Mouse (Mus musculus) MEL (cell line): ENCODE results near the gene Prr5l. TPM values are rescaled to one million over a fixed set of nuclear protein-coding genes. Genes with fewer than 3 reads are reported as not detected.

Experiments used
- DNase-seq: peaks from one replicate; pipeline ENCODE4 v3.0.0; 2011; ENCODE audit warnings: low read depth, low spot score
- H3K27ac ChIP-seq: 2 replicates; pipeline ENCODE4 v1.5.1; 2012; ENCODE audit warnings: low read depth, mild to moderate bottlenecking, control low read depth, low read length, moderate library complexity; ENCODE audit not compliant: control insufficient read depth
- H3K27me3 ChIP-seq, 2 experiments: fragments of 150-350 bp in 1 of 2; sonication (generic) in 1 of 2; 2 replicates each; pipeline ENCODE4 v1.6.1; 2012; ENCODE audit warnings: low read length in 2 of 2, mild to moderate bottlenecking in 2 of 2, improper control_type of control experiment in 1 of 2, moderate library complexity in 1 of 2; ENCODE audit not compliant: insufficient read depth in 2 of 2, control insufficient read depth in 1 of 2
- H3K36me3 ChIP-seq, 2 experiments: 2 replicates each; pipeline ENCODE4 v1.6.1; 2012 to 2014; ENCODE audit warnings: low read length in 2 of 2, improper control_type of control experiment in 1 of 2, inconsistent platforms in 1 of 2, mild to moderate bottlenecking in 1 of 2; ENCODE audit not compliant: insufficient read depth in 2 of 2, control insufficient read depth in 1 of 2
- H3K4me1 ChIP-seq, 2 experiments: fragments of 150-350 bp in 1 of 2; sonication (generic) in 1 of 2; 2 replicates each; pipeline ENCODE4 v1.6.1; 2012; ENCODE audit warnings: low read length in 2 of 2, improper control_type of control experiment in 1 of 2, mild to moderate bottlenecking in 1 of 2; ENCODE audit not compliant: insufficient read depth in 2 of 2, control insufficient read depth in 1 of 2
- H3K4me3 ChIP-seq, 2 experiments: fragments of 150-350 bp in 1 of 2; sonication (generic) in 1 of 2; 2 replicates each; pipeline ENCODE4 v1.5.1; 2012; ENCODE audit warnings: low read depth in 2 of 2, low read length in 2 of 2, mild to moderate bottlenecking in 2 of 2, moderate library complexity in 2 of 2, control low read depth in 1 of 2, improper control_type of control experiment in 1 of 2; ENCODE audit not compliant: control insufficient read depth in 1 of 2, insufficient read depth in 1 of 2
- H3K79me2 ChIP-seq: 2 replicates; pipeline ENCODE4 v1.6.1; 2012; ENCODE audit warnings: mild to moderate bottlenecking, low read length, moderate library complexity; ENCODE audit not compliant: control insufficient read depth, poor library complexity, insufficient read depth
- H3K9ac ChIP-seq: 2 replicates; pipeline ENCODE4 v1.6.1; 2012; ENCODE audit warnings: low read depth, mild to moderate bottlenecking, control low read depth, low read length, moderate library complexity; ENCODE audit not compliant: control insufficient read depth, poor library complexity, severe bottlenecking
- H3K9me3 ChIP-seq: fragments of 150-350 bp; sonication (generic); replicated peaks from 2 replicates; pipeline ENCODE4 v1.6.1; 2012; ENCODE audit warnings: mild to moderate bottlenecking, low read length, improper control_type of control experiment, moderate library complexity; ENCODE audit not compliant: insufficient read depth
- CHD1 ChIP-seq: IDR thresholded peaks from 2 replicates; pipeline ENCODE4 v1.6.1; 2012; ENCODE audit warnings: low read depth, mild to moderate bottlenecking, inconsistent platforms, low read length, improper control_type of control experiment
- CHD2 ChIP-seq: IDR thresholded peaks from 2 replicates; pipeline ENCODE4 v1.6.1; 2011; ENCODE audit warnings: low read length, improper control_type of control experiment
- CTCF ChIP-seq, 3 experiments: IDR thresholded peaks in 2 of 3; conservative IDR thresholded peaks in 1 of 3; 2 replicates each; pipeline ENCODE4 v1.5.1; 2011 to 2012; ENCODE audit warnings: low read length in 3 of 3, low read depth in 2 of 3, mild to moderate bottlenecking in 2 of 3, improper control_type of control experiment in 1 of 3, inconsistent platforms in 1 of 3, mixed read lengths in 1 of 3, moderate library complexity in 1 of 3; ENCODE audit not compliant: control insufficient read depth in 1 of 3, insufficient read depth in 1 of 3, poor library complexity in 1 of 3, severe bottlenecking in 1 of 3
- E2F4 ChIP-seq: IDR thresholded peaks from 2 replicates; pipeline ENCODE4 v1.6.1; 2011; ENCODE audit warnings: low read depth, low read length, improper control_type of control experiment, borderline replicate concordance
- ELF1 ChIP-seq: IDR thresholded peaks from 2 replicates; pipeline ENCODE4 v1.6.1; 2014; ENCODE audit warnings: low read depth, mild to moderate bottlenecking, inconsistent platforms, low read length, improper control_type of control experiment, moderate library complexity
- ETS1 ChIP-seq: IDR thresholded peaks from 2 replicates; pipeline ENCODE4 v1.6.1; 2012; ENCODE audit warnings: low read depth, mild to moderate bottlenecking, inconsistent platforms, low read length, improper control_type of control experiment, moderate library complexity
- GABPA ChIP-seq: IDR thresholded peaks from 2 replicates; pipeline ENCODE4 v1.6.1; 2012; ENCODE audit warnings: low read depth, mild to moderate bottlenecking, inconsistent platforms, low read length, improper control_type of control experiment, moderate library complexity
- GATA1 ChIP-seq: IDR thresholded peaks from 2 replicates; pipeline ENCODE4 v1.6.1; 2011; ENCODE audit warnings: low read depth, low read length, improper control_type of control experiment
- HCFC1 ChIP-seq: IDR thresholded peaks from 2 replicates; pipeline ENCODE4 v1.6.1; 2012; ENCODE audit warnings: low read depth, mild to moderate bottlenecking, inconsistent platforms, low read length, improper control_type of control experiment, moderate library complexity
- JUND ChIP-seq: IDR thresholded peaks from 2 replicates; pipeline ENCODE4 v1.6.1; 2011; ENCODE audit warnings: low read depth, mild to moderate bottlenecking, improper control_type of control experiment, low read length
- KAT2A ChIP-seq: conservative IDR thresholded peaks from 2 replicates; pipeline ENCODE4 v1.6.1; 2012; ENCODE audit warnings: low read depth, low read length, improper control_type of control experiment, inconsistent platforms
- MAFK ChIP-seq: IDR thresholded peaks from 2 replicates; pipeline ENCODE4 v1.6.1; 2011; ENCODE audit warnings: low read depth, mild to moderate bottlenecking, low read length, improper control_type of control experiment, borderline replicate concordance
- MAX ChIP-seq: IDR thresholded peaks from 2 replicates; pipeline ENCODE4 v1.6.1; 2011; ENCODE audit warnings: low read length, improper control_type of control experiment
- MAZ ChIP-seq: IDR thresholded peaks from 2 replicates; pipeline ENCODE4 v1.6.1; 2012; ENCODE audit warnings: low read depth, mild to moderate bottlenecking, inconsistent platforms, low read length, improper control_type of control experiment
- MXI1 ChIP-seq: IDR thresholded peaks from 2 replicates; pipeline ENCODE4 v1.6.1; 2011; ENCODE audit warnings: mild to moderate bottlenecking, low read depth, low read length, improper control_type of control experiment
- MYB ChIP-seq: IDR thresholded peaks from 2 replicates; pipeline ENCODE4 v1.6.1; 2011; ENCODE audit warnings: mild to moderate bottlenecking, low read depth, low read length, improper control_type of control experiment
- MYC ChIP-seq: IDR thresholded peaks from 2 replicates; pipeline ENCODE4 v1.6.1; 2011; ENCODE audit warnings: low read depth, mild to moderate bottlenecking, low read length, improper control_type of control experiment, moderate library complexity
- NELFE ChIP-seq: IDR thresholded peaks from 2 replicates; pipeline ENCODE4 v1.6.1; 2011; ENCODE audit warnings: low read depth, low read length, improper control_type of control experiment
- NRF1 ChIP-seq: IDR thresholded peaks from 2 replicates; pipeline ENCODE4 v1.6.1; 2014; ENCODE audit warnings: low read depth, mild to moderate bottlenecking, inconsistent platforms, low read length, improper control_type of control experiment, moderate library complexity; ENCODE audit not compliant: poor library complexity, insufficient read depth, severe bottlenecking
- POLR2A ChIP-seq, 2 experiments: IDR thresholded peaks; 2 replicates each; pipeline ENCODE4 v1.6.1; 2011 to 2012; ENCODE audit warnings: low read length in 2 of 2, mild to moderate bottlenecking in 2 of 2, control low read depth in 1 of 2, improper control_type of control experiment in 1 of 2, low read depth in 1 of 2, moderate library complexity in 1 of 2; ENCODE audit not compliant: control insufficient read depth in 1 of 2, insufficient read depth in 1 of 2, poor library complexity in 1 of 2
- POLR2AphosphoS5 ChIP-seq: IDR thresholded peaks from 2 replicates; pipeline ENCODE4 v1.6.1; 2012; ENCODE audit warnings: low read depth, borderline replicate concordance, mild to moderate bottlenecking, inconsistent platforms, low read length, moderate library complexity, mixed read lengths
- RAD21 ChIP-seq: IDR thresholded peaks from 2 replicates; pipeline ENCODE4 v1.6.1; 2011; ENCODE audit warnings: mild to moderate bottlenecking, low read depth, low read length, improper control_type of control experiment
- RCOR1 ChIP-seq: IDR thresholded peaks from 2 replicates; pipeline ENCODE4 v1.6.1; 2012; ENCODE audit warnings: low read depth, mild to moderate bottlenecking, inconsistent platforms, low read length, improper control_type of control experiment
- SIN3A ChIP-seq: IDR thresholded peaks from 2 replicates; pipeline ENCODE4 v1.6.1; 2012; ENCODE audit warnings: low read length, improper control_type of control experiment, inconsistent platforms
- SMC3 ChIP-seq: IDR thresholded peaks from 2 replicates; pipeline ENCODE4 v1.6.1; 2011; ENCODE audit warnings: low read depth, low read length, improper control_type of control experiment
- TAL1 ChIP-seq: IDR thresholded peaks from 2 replicates; pipeline ENCODE4 v1.6.1; 2012; ENCODE audit warnings: mild to moderate bottlenecking, inconsistent platforms, low read length, moderate library complexity, mixed read lengths
- TBP ChIP-seq: IDR thresholded peaks from 2 replicates; pipeline ENCODE4 v1.8.0; 2011; ENCODE audit warnings: low read depth, low read length, improper control_type of control experiment
- TCF12 ChIP-seq: IDR thresholded peaks from 2 replicates; pipeline ENCODE4 v1.6.1; 2014; ENCODE audit warnings: low read depth, mild to moderate bottlenecking, inconsistent platforms, low read length, improper control_type of control experiment, moderate library complexity
- UBTF ChIP-seq: IDR thresholded peaks from 2 replicates; pipeline ENCODE4 v1.6.1; 2012; ENCODE audit warnings: low read depth, mild to moderate bottlenecking, inconsistent platforms, low read length, improper control_type of control experiment, moderate library complexity, borderline replicate concordance; ENCODE audit not compliant: insufficient read depth
- USF1 ChIP-seq: IDR thresholded peaks from 2 replicates; pipeline ENCODE4 v1.6.1; 2014; ENCODE audit warnings: low read depth, mild to moderate bottlenecking, inconsistent platforms, low read length, improper control_type of control experiment, moderate library complexity
- USF2 ChIP-seq, 2 experiments: IDR thresholded peaks; 2 replicates each; pipeline ENCODE4 v1.6.1; 2011 to 2012; ENCODE audit warnings: improper control_type of control experiment in 2 of 2, low read length in 2 of 2, borderline replicate concordance in 1 of 2, inconsistent platforms in 1 of 2, low read depth in 1 of 2, mild to moderate bottlenecking in 1 of 2; ENCODE audit not compliant: insufficient read depth in 1 of 2
- ZC3H11A ChIP-seq: IDR thresholded peaks from 2 replicates; pipeline ENCODE4 v1.6.1; 2012; ENCODE audit warnings: low read depth, mild to moderate bottlenecking, inconsistent platforms, low read length, improper control_type of control experiment
- ZKSCAN1 ChIP-seq: IDR thresholded peaks from 2 replicates; pipeline ENCODE4 v1.6.1; 2012; ENCODE audit warnings: low read depth, mild to moderate bottlenecking, inconsistent platforms, low read length, improper control_type of control experiment, moderate library complexity
- ZMIZ1 ChIP-seq: IDR thresholded peaks from 2 replicates; pipeline ENCODE4 v1.6.1; 2012; ENCODE audit warnings: low read depth, mild to moderate bottlenecking, inconsistent platforms, low read length, improper control_type of control experiment, moderate library complexity
- polyA plus RNA-seq, 2 experiments: library from polyadenylated mRNA; stranded (reverse) in 1 of 2; unstranded in 1 of 2; fragments of >175 nt in 1 of 2; fragments of >200 nt in 1 of 2; gene quantifications; 2 replicates each; pipeline versions ENCODE4 v1.2.1 to v1.2.4; 2012; ENCODE audit warnings: low replicate concordance in 2 of 2, low read depth in 1 of 2; ENCODE audit not compliant: insufficient read length in 2 of 2, insufficient read depth in 1 of 2, missing spikeins in 1 of 2
- total RNA-seq: library from RNA; depleted of rRNA; stranded (reverse); fragments of 300-350 nt; gene quantifications from 2 replicates; pipeline ENCODE4 v1.2.3, GENCODE M21; 2012

Prr5l gene
- total and polyA plus RNA-seq, 3 experiments: 0.04 TPM; not detected in 2

- H3K79me2 ChIP-seq: peaks cover 20% of the 10 kb centered on the region
- peak; percentile 92 for DNase-seq
- peaks cover 0 to 4% of the 10 kb centered on the region in 2 experiments; a peak in 2 of 4 replicates for H3K27me3 ChIP-seq
- TF ChIP-seq JUND (no peak), NELFE (peak; percentile 78), NRF1 (no peak), MYB (no peak), ETS1 (no peak), GABPA (peak; percentile 65; the same call in 1 of the 2 replicates), POLR2AphosphoS5 (no peak), ZKSCAN1 (no peak), UBTF (no peak), KAT2A (no peak; the same call in 1 of the 2 replicates), MXI1 (peak; percentile 47; the same call in 1 of the 2 replicates), USF1 (no peak), HCFC1 (peak; percentile 87), ZMIZ1 (no peak), CTCF (IDR thresholded peaks at IDR 0.05 in 2 of 3, conservative IDR thresholded peaks at IDR 0.05 in 1 of 3; ENCODE audit: control insufficient read depth in 1 of 3, insufficient read depth in 1 of 3, low read depth in 2 of 3, low read length in 3 of 3, poor library complexity in 1 of 3, severe bottlenecking in 1 of 3) (peak in 2 of 3 experiments; percentile 85 to 96; a peak in 5 of 6 replicates), MYC (no peak), MAFK (no peak), MAX (no peak), TAL1 (no peak), MAZ (peak; percentile 77; the same call in 1 of the 2 replicates), POLR2A (IDR thresholded peaks at IDR 0.05; ENCODE audit: control insufficient read depth in 1 of 2, insufficient read depth in 1 of 2, low read depth in 1 of 2, low read length in 2 of 2, poor library complexity in 1 of 2) (peak; percentile 82 to 95), SIN3A (peak; percentile 78), ZC3H11A (no peak), TBP (peak; percentile 54; the same call in 1 of the 2 replicates), E2F4 (no peak), SMC3 (no peak), TCF12 (peak; percentile 49), RAD21 (no peak), CHD1 (no peak), CHD2 (no peak), USF2 (IDR thresholded peaks at IDR 0.05; ENCODE audit: borderline replicate concordance in 1 of 2, insufficient read depth in 1 of 2, low read depth in 1 of 2, low read length in 2 of 2) (no peak), ELF1 (peak; percentile 96), RCOR1 (no peak), GATA1 (no peak)
- peak within 1 kb of the TSS; percentile 81 to 91 for H3K4me3 ChIP-seq
- H3K27ac ChIP-seq: no peak within 1 kb of the TSS
- H3K9me3 ChIP-seq: no peaks in the 10 kb centered on the region
- H3K4me1 ChIP-seq: peaks cover 0 to 3% of the 10 kb centered on the region in 2 experiments; a peak in 2 of 4 replicates
- H3K36me3 ChIP-seq: peaks cover 0 to 5% of the 10 kb centered on the region in 2 experiments; a peak in 2 of 4 replicates
- H3K9ac ChIP-seq: peak within 1 kb of the TSS; percentile 93
Observed at GRCm38 (mm10) chr2:101678236-101679021, 204.4 kb downstream of the Prr5l start, which contains the start of gene Traf6. Gene Traf6 (plus strand): TSS chr2:101678429.
